Mouse (Mus musculus) neural tube, embryonic 11.5 days (tissue): ENCODE results near the gene Ldhb. TPM values are rescaled to one million over a fixed set of nuclear protein-coding genes. Genes with fewer than 3 reads are reported as not detected.

Source experiments
- ATAC-seq: fragments of 200-750 bp; cut with Nextera tagmentation; 2 replicates; pipeline ENCODE4 v1.8.0; 2017; ENCODE audit warnings: moderate number of reproducible peaks, mild to moderate bottlenecking, moderate TSS enrichment, moderate library complexity; ENCODE audit not compliant: insufficient read depth, low FRiP score, low TSS enrichment
- DNase-seq: peaks from one replicate; pipeline ENCODE4 v3.0.0-alpha.2; 2015; ENCODE audit warnings: low spot score
- H3K27ac ChIP-seq: fragments of 300-500 bp; sonication (generic); 2 replicates; pipeline ENCODE4 v1.5.1; 2014; ENCODE audit warnings: low read depth, mild to moderate bottlenecking, low read length
- H3K27me3 ChIP-seq: fragments of 300-500 bp; sonication (generic); 2 replicates; pipeline ENCODE4 v1.6.1; 2014; ENCODE audit warnings: mild to moderate bottlenecking, low read length, mixed read lengths; ENCODE audit not compliant: control insufficient read depth, insufficient read depth
- H3K36me3 ChIP-seq: fragments of 300-500 bp; sonication (generic); 2 replicates; pipeline ENCODE4 v1.6.1; 2014; ENCODE audit warnings: mild to moderate bottlenecking, low read length, moderate library complexity, mixed read lengths; ENCODE audit not compliant: control insufficient read depth, insufficient read depth
- H3K4me1 ChIP-seq: fragments of 300-500 bp; sonication (generic); 2 replicates; pipeline ENCODE4 v1.6.1; 2014; ENCODE audit warnings: low read length, mixed read lengths; ENCODE audit not compliant: control insufficient read depth, insufficient read depth
- H3K4me2 ChIP-seq: fragments of 300-500 bp; sonication (generic); 2 replicates; pipeline ENCODE4 v1.6.1; 2014; ENCODE audit warnings: low read depth, mild to moderate bottlenecking, moderate library complexity
- H3K4me3 ChIP-seq: fragments of 300-500 bp; sonication (generic); 2 replicates; pipeline ENCODE4 v1.5.1; 2014; ENCODE audit warnings: low read depth, low read length
- H3K9ac ChIP-seq: fragments of 300-500 bp; sonication (generic); 2 replicates; pipeline ENCODE4 v1.6.1; 2014; ENCODE audit warnings: mild to moderate bottlenecking, low read length
- H3K9me3 ChIP-seq: fragments of 300-500 bp; sonication (generic); 2 replicates; pipeline ENCODE4 v1.6.1; 2016; ENCODE audit warnings: low read length; ENCODE audit not compliant: control insufficient read depth
- WGBS: fragments of 180-500 bp; shearing (Covaris S2); extraction: QIAGEN DNeasy Blood & Tissue Kit; methylation state at CpG from one replicate; pipeline ENCODE4 v1.1.7; 2014; 5-methylcytosine and 5-hydroxymethylcytosine counted together
- polyA plus RNA-seq: library from polyadenylated mRNA; unstranded; fragments of >200 nt; fragmentation: Nextera tagmentation; extraction: Ambion mirVana; gene quantifications from 2 replicates; pipeline ENCODE4 v1.2.1, GENCODE M21; 2014

Gene Ldhb
- polyA plus RNA-seq, result 517 and 530 TPM in 2 replicates

DNA sequence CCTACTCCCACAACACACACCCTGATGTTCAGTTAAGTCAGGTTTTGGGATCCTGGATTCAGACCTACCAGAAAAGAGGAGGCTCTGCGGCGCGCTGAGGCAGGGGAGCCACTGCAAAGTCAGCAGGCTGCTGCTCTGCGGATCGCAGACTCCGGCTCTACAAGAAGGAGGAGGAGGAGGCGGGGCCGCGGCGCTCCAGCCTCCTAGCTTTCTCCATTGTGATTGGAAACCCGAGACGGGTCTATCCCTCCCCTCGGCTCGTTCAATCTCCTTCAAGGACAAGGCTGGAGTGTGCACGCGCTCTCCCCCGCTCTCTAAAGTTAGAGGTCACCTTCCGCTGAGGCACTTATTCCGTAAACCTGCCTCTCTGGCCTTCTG lies at the start of gene Ldhb:
Ldhb (minus strand) TSS at position 173 of the 378 bp plus-strand sequence.
- ATAC-seq (peak; percentile 95), DNase-seq (peak; percentile 90)
- peak within 1 kb of the TSS; percentile 89 for H3K9ac ChIP-seq
- H3K4me2 ChIP-seq, result peak within 1 kb of the TSS; percentile 89
- peak within 1 kb of the TSS; percentile 61 for H3K4me3 ChIP-seq
- no peaks in the 10 kb centered on the region for H3K9me3 ChIP-seq
- no peak within 1 kb of the TSS for H3K27ac ChIP-seq
- no peaks in the 10 kb centered on the region for H3K36me3 ChIP-seq
- 1% methylated on average over 16 of the region's 19 CpGs for WGBS
- peaks cover 8% of the 10 kb centered on the region; the same call in 1 of the 2 replicates for H3K4me1 ChIP-seq
- H3K27me3 ChIP-seq, result no peaks in the 10 kb centered on the region

DNA sequence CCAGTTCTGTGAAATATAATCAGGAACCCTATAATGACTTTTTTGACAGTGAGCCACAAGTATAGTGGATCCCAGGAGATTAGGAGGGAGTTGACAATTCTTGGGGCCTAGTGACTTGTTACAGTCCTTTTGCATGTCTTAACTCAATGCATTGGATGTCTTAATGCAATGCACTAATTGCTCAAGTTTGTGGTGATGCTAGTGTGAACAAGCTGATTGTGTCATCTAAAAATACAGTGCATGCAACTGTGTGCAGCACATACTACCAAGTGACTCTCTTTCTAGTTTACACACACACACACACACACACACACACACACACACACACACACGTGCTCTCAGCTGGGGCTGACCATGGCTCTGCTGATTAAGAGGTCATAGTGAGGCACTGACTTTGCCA lies 48.2 kb upstream of the Ldhb start:
- Histone ChIP-seq H3K9me3 (no peaks in the 10 kb centered on the region), H3K4me2 (no peak overlapping the region), H3K36me3 (no peaks in the 10 kb centered on the region), H3K27ac (no peak overlapping the region), H3K4me3 (no peak overlapping the region), H3K4me1 (no peaks in the 10 kb centered on the region), H3K27me3 (no peaks in the 10 kb centered on the region), H3K9ac (no peak overlapping the region)
- DNase-seq, result no peak
- ATAC-seq, result no peak
- 72% methylated on average over 1 of the region's 1 CpGs for WGBS

DNA sequence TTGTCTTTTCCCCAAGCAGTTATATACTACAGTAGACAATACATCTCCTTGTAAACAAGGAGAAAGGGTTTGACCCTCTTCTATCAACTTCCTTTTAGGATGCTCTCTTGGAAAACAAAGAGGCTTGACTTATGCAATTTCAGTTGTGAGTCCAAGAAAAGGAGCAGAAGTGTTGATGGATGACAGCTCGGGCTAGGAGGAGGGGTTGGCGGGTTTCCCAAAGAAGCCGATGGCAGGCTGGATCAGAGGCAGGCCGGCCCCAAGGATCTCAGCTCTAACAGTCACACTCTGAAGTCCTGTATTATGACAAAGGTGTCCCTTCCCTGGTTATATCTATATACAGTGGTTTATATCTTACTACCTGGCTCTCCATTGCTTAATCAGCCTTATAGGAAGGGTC lies 43.7 kb upstream of the Ldhb start:
- Histone ChIP-seq H3K27ac (no peak overlapping the region), H3K4me3 (no peak overlapping the region), H3K36me3 (no peaks in the 10 kb centered on the region), H3K4me1 (no peaks in the 10 kb centered on the region), H3K9me3 (no peaks in the 10 kb centered on the region), H3K4me2 (no peak overlapping the region), H3K9ac (no peak overlapping the region), H3K27me3 (no peaks in the 10 kb centered on the region)
- DNase-seq, result no peak
- ATAC-seq, result no peak
- 82% methylated on average over 4 of the region's 4 CpGs for WGBS

DNA sequence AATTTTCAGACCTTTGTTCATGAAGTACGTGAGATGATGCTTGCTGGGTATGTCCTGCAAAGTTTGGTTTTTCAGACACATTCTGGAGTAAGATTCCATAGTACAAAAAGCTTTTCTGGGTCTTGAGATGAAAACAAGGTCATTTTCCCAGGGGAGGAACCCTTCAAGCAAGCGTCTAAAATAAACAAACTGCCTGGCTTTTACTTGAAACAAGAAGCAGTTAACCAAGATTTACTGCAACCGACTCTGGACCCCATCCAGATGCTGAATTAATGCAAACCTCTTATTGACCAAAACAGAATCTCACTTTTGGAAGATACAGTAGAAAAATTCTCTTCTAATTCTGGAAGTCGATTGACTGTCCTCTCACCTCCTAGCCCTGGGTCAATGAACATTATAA lies 43.1 kb upstream of the Ldhb start:
- DNase-seq, result no peak
- Histone ChIP-seq H3K4me2 (no peak overlapping the region), H3K4me1 (no peaks in the 10 kb centered on the region), H3K9me3 (no peaks in the 10 kb centered on the region), H3K27me3 (no peaks in the 10 kb centered on the region), H3K36me3 (no peaks in the 10 kb centered on the region), H3K9ac (no peak overlapping the region), H3K4me3 (no peak overlapping the region), H3K27ac (no peak overlapping the region)
- ATAC-seq, result no peak
- 70% methylated on average over 4 of the region's 4 CpGs for WGBS

DNA sequence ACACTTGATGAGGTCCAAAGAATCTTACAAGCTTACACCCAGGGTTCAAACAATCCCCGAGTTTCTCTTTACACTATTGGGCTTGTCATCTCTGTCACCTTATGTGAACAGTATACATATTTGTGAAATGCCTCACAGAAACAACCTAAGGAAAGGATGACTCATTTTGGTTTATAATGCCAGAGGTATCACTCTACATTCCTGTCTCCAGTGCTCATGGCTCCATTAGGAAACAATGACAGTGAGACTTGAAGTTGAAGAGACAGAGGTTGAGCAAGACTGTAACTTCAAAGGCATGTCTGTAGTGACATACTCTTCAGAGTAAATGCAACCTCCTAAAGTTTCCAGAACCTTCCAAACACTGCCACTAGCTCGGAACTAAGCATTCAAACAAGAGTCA lies 40.6 kb upstream of the Ldhb start:
- 85% methylated on average over 2 of the region's 2 CpGs for WGBS
- Histone ChIP-seq H3K4me1 (no peaks in the 10 kb centered on the region), H3K27me3 (no peaks in the 10 kb centered on the region), H3K4me3 (no peak overlapping the region), H3K36me3 (no peaks in the 10 kb centered on the region), H3K9ac (no peak overlapping the region), H3K27ac (no peak overlapping the region), H3K9me3 (no peaks in the 10 kb centered on the region), H3K4me2 (no peak overlapping the region)
- DNase-seq (no peak), ATAC-seq (no peak)

DNA sequence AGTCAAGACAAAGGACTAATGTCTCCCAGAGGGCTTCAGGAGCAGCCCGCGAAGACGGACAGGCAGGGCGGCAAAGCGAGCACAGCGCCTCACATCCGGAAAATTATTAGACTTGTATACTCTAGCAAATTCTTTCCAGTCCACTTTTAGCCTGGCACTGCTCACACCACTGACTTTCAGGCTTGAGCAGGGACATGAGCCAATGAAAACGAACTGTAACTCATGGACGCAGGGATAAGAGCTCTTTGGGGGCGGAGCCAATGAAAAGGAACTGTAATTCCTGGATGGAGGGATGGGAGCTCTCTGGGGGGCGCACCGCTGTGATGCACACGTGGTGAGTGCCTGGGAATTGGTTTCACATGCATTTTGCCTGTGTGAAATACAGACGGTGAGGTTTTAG lies 37.4 kb upstream of the Ldhb start:
- Histone ChIP-seq H3K27me3 (no peaks in the 10 kb centered on the region), H3K4me2 (no peak overlapping the region; the same call in 1 of the 2 replicates), H3K9ac (no peak overlapping the region), H3K4me3 (no peak overlapping the region), H3K27ac (no peak overlapping the region), H3K4me1 (no peaks in the 10 kb centered on the region), H3K9me3 (no peaks in the 10 kb centered on the region), H3K36me3 (no peaks in the 10 kb centered on the region)
- WGBS, result 62% methylated on average over 14 of the region's 14 CpGs
- DNase-seq, result no peak
- no peak; the same call in 1 of the 2 replicates for ATAC-seq

DNA sequence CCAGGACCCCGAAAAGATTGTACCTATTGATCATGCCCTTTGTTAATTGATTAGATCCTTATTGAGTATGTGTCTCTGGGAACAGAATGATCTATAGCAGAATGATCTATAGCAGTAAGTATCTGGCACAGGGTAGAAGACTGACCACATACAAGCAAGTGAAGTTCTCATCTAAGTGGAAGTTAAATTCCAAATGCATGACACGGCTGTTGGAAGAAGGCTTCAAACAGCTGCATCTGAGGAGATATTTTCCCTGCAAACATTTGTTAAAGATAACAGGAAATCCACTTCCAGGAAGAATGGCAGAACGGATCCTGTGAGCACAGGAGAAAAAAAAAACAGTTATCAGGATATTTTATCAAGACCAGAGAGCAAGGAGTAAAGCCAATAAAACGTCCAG lies 35.9 kb upstream of the Ldhb start:
- no peaks in the 10 kb centered on the region for H3K9me3 ChIP-seq
- H3K4me2 ChIP-seq, result no peak overlapping the region
- no peak overlapping the region for H3K4me3 ChIP-seq
- no peak for DNase-seq
- ATAC-seq, result no peak
- no peaks in the 10 kb centered on the region for H3K36me3 ChIP-seq
- H3K27ac ChIP-seq, result no peak overlapping the region
- H3K27me3 ChIP-seq, result no peaks in the 10 kb centered on the region
- no peak overlapping the region for H3K9ac ChIP-seq
- WGBS, result 84% methylated on average over 4 of the region's 4 CpGs
- H3K4me1 ChIP-seq, result no peaks in the 10 kb centered on the region

DNA sequence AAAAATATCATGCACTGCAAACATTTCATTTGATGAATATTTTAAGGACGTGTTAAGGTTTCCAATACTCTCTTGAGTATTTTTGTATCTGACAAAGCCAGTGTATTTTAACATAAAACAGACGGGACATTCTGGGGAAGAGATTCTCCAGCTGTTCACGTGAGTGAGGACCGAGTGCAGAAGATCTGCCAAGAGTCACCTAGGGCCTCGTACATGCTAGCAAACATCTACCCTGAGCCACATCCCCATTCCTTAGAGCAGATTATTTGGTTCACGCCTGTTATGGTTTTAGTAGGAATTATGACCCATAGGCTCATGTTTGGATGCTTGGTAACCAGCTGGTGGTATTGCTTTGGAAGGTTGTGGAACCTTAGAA lies 35.0 kb upstream of the Ldhb start:
- Histone ChIP-seq H3K27ac (no peak overlapping the region), H3K9ac (no peak overlapping the region), H3K36me3 (no peaks in the 10 kb centered on the region), H3K9me3 (no peaks in the 10 kb centered on the region), H3K4me2 (no peak overlapping the region), H3K4me1 (no peaks in the 10 kb centered on the region), H3K27me3 (no peaks in the 10 kb centered on the region), H3K4me3 (no peak overlapping the region)
- DNase-seq, result no peak
- no peak for ATAC-seq
- WGBS, result 94% methylated on average over 6 of the region's 6 CpGs

DNA sequence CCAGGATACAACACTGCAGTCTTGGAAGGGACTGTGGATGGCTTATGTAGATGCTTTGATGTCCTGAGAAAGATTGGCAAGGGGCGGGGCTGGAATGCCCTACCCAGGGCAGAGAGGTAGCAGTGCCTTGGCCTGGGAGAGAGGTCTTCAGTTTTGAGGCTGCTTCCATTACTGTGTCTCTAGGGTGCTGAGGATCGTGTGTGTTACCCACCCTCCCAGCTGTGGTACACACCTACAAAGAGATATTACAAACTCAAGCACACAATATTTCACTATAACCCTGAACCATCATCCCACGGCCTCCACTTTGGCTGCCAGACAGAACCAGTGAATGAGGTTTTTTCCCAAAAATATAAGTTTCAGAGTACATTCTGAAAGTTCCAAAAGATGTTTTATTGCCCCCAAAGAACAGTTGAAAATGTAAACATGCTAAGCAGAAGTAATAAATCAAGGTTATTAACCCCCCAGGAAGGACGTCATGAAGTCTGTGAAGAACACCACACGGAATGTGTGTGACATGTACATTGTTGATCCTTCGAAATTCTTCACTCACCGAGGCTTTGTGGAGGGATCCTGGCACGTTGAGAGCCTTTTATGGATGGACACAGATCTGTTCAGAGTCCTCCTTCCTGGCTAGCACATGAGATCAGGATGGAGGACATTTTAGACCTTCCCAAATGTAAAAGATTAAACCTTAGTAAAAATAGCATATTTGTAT lies 34.5 kb upstream of the Ldhb start:
- Histone ChIP-seq H3K4me1 (no peaks in the 10 kb centered on the region), H3K27me3 (no peaks in the 10 kb centered on the region), H3K9me3 (no peaks in the 10 kb centered on the region), H3K27ac (no peak overlapping the region), H3K36me3 (no peaks in the 10 kb centered on the region), H3K4me3 (no peak overlapping the region), H3K4me2 (no peak overlapping the region), H3K9ac (no peak overlapping the region)
- ATAC-seq (no peak), DNase-seq (no peak)
- 72% methylated on average over 8 of the region's 8 CpGs for whole genome bisulfite sequencing
